Mouse (Mus musculus) kidney, embryonic 16.5 days (tissue): ENCODE data around the gene Esm1. TPM values are rescaled to one million over a fixed set of nuclear protein-coding genes. Genes with fewer than 3 reads are reported as not detected.

ENCODE experiments used
- ATAC-seq: fragments of 200-750 bp; cut with Nextera tagmentation; 2 replicates; pipeline ENCODE4 v1.8.0; 2017; ENCODE audit warnings: moderate TSS enrichment; ENCODE audit not compliant: low FRiP score, low TSS enrichment
- H3K27ac ChIP-seq: fragments of 300-500 bp; sonication (generic); 2 replicates; pipeline ENCODE4 v1.5.1; 2014; ENCODE audit warnings: low read length
- H3K27me3 ChIP-seq: fragments of 300-500 bp; sonication (generic); 2 replicates; pipeline ENCODE4 v1.6.1; 2014; ENCODE audit warnings: low read length, control low read depth, mixed read lengths; ENCODE audit not compliant: insufficient read depth
- H3K36me3 ChIP-seq: fragments of 300-500 bp; sonication (generic); 2 replicates; pipeline ENCODE4 v1.6.1; 2014; ENCODE audit warnings: low read length, control low read depth, mixed read lengths; ENCODE audit not compliant: insufficient read depth
- H3K4me1 ChIP-seq: fragments of 300-500 bp; sonication (generic); 2 replicates; pipeline ENCODE4 v1.6.1; 2014; ENCODE audit warnings: low read length, control low read depth, mixed read lengths; ENCODE audit not compliant: insufficient read depth
- H3K4me2 ChIP-seq: fragments of 300-500 bp; sonication (generic); replicated peaks from 2 replicates; pipeline ENCODE4 v1.6.1; 2014; ENCODE audit warnings: low read depth, low read length
- H3K4me3 ChIP-seq: fragments of 300-500 bp; sonication (generic); 2 replicates; pipeline ENCODE4 v1.5.1; 2014; ENCODE audit warnings: mild to moderate bottlenecking, low read length
- H3K9ac ChIP-seq: fragments of 300-500 bp; sonication (generic); replicated peaks from 2 replicates; pipeline ENCODE4 v1.6.1; 2014; ENCODE audit warnings: low read length
- H3K9me3 ChIP-seq: fragments of 300-500 bp; sonication (generic); 2 replicates; pipeline ENCODE4 v1.6.1; 2016; ENCODE audit warnings: low read length, control low read depth
- WGBS: fragments of 180-500 bp; shearing (Covaris S2); extraction: QIAGEN DNeasy Blood & Tissue Kit; methylation state at CpG from one replicate; pipeline ENCODE4 v1.1.7; 2014; 5-methylcytosine and 5-hydroxymethylcytosine counted together
- polyA plus RNA-seq: library from polyadenylated mRNA; unstranded; fragments of >200 nt; fragmentation: Nextera tagmentation; extraction: Ambion mirVana; gene quantifications from 2 replicates; pipeline ENCODE4 v1.2.1, GENCODE M21; 2015

Esm1 gene
- 8.0 and 9.5 TPM in 2 replicates for polyA plus RNA-seq

DNA sequence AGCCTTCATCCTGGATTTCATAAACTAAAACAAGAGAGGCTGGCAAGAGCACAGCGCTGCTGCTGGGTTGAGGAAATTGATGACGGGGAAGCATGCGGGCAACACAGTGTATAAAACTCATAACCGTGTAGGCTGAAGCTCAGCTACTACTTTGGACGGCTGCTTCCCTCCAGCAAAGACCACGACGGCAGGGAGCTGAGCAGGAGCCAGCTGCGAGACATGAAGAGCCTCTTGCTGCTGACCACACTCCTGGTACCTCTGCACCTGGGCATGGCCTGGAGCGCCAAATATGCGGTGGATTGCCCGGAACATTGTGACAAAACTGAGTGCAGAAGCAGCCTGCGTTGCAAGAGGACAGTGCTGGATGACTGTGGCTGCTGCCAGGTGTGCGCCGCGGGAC lies at the start of gene Esm1:
Gene Esm1 (plus strand): TSS at position 36 of the 400 bp plus-strand sequence.
- no peaks in the 10 kb centered on the region for H3K9me3 ChIP-seq
- H3K4me3 ChIP-seq, result peak within 1 kb of the TSS; percentile 16
- peak within 1 kb of the TSS; percentile 21; the same call in 1 of the 2 replicates for H3K4me2 ChIP-seq
- H3K36me3 ChIP-seq, result no peaks in the 10 kb centered on the region
- WGBS, result 34% methylated on average over 15 of the region's 15 CpGs
- no peak within 1 kb of the TSS for H3K9ac ChIP-seq
- 0 out of 2 replicates have a peak within 1 kb of the TSS, but pooled peaks have one; percentile 13 for H3K27ac ChIP-seq
- no peak for ATAC-seq
- no peaks in the 10 kb centered on the region for H3K4me1 ChIP-seq
- peaks cover 8% of the 10 kb centered on the region for H3K27me3 ChIP-seq

DNA sequence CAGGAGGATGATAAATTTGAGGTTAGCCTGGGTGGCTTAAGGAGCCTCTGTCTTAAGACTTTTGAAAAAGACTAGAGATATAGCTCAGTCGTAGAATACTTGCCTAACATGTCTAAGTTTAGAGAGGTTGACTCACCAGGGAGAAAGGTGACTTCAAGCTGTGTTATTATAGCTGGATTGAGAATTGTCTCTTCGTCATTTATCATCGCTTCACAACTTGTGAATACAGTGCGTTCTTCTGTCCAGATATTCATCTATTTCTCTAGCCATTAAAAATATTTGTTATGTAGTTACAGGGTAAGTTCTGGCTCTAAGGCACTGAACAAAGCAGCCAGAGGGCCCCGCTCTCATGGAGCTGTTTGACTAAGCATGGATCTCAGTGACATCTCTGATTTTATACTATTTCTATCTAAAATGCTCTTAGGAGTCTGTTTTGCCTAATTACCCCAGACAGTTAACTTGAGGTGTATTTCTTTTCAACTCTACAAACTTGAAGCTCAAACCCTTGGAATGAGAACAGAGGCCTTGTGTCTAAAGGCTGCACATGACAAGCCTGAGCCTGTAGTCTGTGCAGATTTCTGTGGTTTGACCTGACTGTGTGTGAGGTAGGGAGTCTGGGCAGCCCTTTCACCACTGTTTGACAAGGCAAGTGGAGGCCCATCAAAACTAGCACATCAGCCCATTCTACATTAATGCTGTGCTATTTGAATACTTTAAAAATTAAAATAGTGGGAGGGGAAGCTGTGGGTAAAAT lies 45.0 kb upstream of the Esm1 start:
- ATAC-seq, result no peak
- Histone ChIP-seq H3K27ac (no peak overlapping the region), H3K4me1 (no peaks in the 10 kb centered on the region), H3K9ac (no peak overlapping the region), H3K9me3 (no peaks in the 10 kb centered on the region), H3K4me2 (no peak overlapping the region), H3K27me3 (no peaks in the 10 kb centered on the region), H3K36me3 (no peaks in the 10 kb centered on the region), H3K4me3 (no peak overlapping the region)
- 84% methylated on average over 5 of the region's 5 CpGs for WGBS

DNA sequence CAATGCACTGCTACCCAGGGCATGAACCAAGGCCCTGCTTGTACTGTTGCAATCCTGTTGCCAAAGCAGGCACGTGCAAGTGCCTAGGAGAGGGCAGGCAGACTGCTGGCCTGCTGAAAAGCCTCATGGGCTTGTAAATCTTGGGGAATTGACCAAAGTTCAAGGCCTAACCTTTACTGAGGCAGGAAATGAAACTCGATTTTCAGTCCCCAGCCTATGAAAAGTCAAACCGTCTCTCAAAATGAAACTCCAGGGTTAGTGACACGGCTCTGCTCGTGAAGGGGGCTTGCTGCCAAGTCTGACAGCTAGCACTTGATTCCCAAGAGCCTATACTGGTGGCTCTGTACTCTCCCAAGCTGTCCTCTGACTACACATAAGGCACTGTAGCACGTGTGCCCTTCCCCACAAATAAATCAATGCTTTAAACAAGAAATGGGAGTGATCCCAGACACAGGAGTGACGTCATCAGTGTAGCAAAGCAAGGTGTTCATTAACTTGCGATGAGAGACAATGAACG lies 41.4 kb upstream of the Esm1 start:
- 43% methylated on average over 9 of the region's 9 CpGs for WGBS
- Histone ChIP-seq H3K4me3 (no peak overlapping the region), H3K4me1 (no peaks in the 10 kb centered on the region), H3K36me3 (no peaks in the 10 kb centered on the region), H3K27ac (no peak overlapping the region), H3K9ac (no peak overlapping the region), H3K27me3 (no peaks in the 10 kb centered on the region), H3K9me3 (no peaks in the 10 kb centered on the region), H3K4me2 (no peak overlapping the region)
- ATAC-seq, result no peak

DNA sequence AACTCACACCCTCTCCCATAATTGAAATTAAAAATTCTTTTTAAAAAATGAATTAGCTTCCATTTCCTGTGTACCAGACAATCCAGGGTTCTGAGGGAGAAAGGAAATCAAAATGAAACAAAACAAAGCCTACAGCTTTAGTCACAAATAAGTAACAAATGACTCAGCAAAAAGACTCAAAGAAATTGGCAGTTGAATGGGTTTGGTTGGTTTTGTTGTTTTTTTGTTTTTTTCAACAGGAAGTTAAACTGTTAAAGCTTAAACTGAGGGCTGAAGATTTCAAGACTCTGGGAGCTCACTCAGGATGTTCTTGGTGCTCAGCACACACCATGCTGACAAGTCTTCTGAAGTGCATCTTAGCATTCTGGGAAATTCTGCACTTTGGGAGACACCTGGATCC lies 39.2 kb upstream of the Esm1 start:
- H3K4me3 ChIP-seq, result no peak overlapping the region
- no peaks in the 10 kb centered on the region for H3K9me3 ChIP-seq
- H3K36me3 ChIP-seq, result no peaks in the 10 kb centered on the region
- ATAC-seq, result no peak
- no peak overlapping the region for H3K9ac ChIP-seq
- no peak overlapping the region for H3K4me2 ChIP-seq
- H3K4me1 ChIP-seq, result no peaks in the 10 kb centered on the region
- H3K27ac ChIP-seq, result no peak overlapping the region
- H3K27me3 ChIP-seq, result no peaks in the 10 kb centered on the region

DNA sequence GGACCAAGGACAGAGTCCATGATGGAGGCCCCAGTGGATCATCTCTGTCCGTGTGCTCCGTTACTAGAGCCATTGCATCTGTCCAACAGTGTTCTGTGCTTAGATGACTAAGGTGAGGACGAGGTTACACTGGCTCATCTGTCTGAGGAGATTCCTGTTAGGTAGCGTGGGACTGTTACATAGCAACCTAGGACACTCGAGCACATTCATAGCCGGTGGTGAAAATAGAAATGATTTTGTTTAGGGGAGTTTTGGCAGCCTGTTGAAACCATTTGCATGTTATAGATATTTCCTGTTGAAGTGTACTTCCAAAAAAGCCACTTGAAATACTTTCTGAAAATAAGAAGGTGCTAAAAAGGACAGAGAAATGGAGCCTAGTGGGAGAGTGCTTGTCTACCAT lies 35.3 kb upstream of the Esm1 start:
- no peak for ATAC-seq
- H3K9me3 ChIP-seq, result no peaks in the 10 kb centered on the region
- no peak overlapping the region for H3K4me3 ChIP-seq
- no peaks in the 10 kb centered on the region for H3K36me3 ChIP-seq
- no peak overlapping the region for H3K9ac ChIP-seq
- H3K4me2 ChIP-seq, result no peak overlapping the region
- 90% methylated on average over 6 of the region's 6 CpGs for WGBS
- H3K4me1 ChIP-seq, result no peaks in the 10 kb centered on the region
- H3K27me3 ChIP-seq, result no peaks in the 10 kb centered on the region
- no peak overlapping the region for H3K27ac ChIP-seq

DNA sequence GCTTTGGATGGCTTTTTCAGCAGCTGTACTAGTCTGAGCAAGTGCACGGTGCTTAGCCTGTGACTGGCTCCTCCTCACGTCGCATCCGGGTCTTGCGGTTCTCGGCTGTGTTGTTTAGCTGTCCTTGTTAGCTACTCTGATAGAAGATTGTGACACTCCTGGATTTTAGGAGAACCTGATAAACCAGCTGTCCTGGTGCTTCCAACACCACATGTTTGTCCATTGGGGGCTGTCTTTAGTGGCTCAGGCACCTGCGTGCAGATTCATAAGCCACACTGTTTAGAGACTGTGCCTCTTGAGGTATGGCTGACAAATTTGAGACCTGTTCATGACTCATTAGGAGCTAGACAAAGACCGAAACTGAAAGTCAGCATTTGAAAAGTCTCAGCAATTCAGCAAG lies 26.1 kb upstream of the Esm1 start:
- Histone ChIP-seq H3K4me2 (no peak overlapping the region), H3K4me3 (no peak overlapping the region), H3K27me3 (no peaks in the 10 kb centered on the region), H3K36me3 (no peaks in the 10 kb centered on the region), H3K9me3 (peaks cover 2% of the 10 kb centered on the region; the same call in 1 of the 2 replicates), H3K4me1 (no peaks in the 10 kb centered on the region), H3K9ac (no peak overlapping the region), H3K27ac (no peak overlapping the region)
- 81% methylated on average over 8 of the region's 8 CpGs for WGBS
- ATAC-seq, result no peak

DNA sequence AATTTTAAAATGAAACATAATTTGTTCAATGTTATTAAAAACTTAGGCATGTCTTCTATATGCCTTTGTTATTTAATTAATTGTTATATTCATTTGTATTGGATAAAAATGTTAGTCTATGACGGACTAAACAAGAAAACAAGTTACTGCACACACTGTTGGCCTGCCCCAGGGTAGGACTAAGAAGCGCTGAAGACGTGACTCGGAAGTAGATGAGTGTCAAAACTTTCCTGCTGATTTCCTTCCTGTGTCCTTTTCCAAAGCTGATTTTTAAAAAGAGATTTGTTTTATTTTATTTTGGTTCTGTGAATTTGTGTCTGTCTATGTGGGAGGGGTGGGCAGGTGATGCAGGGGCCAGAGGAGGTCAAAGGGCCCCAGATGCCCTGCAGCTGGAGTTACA lies 25.7 kb upstream of the Esm1 start:
- Histone ChIP-seq H3K9ac (no peak overlapping the region), H3K9me3 (peaks cover 5% of the 10 kb centered on the region; the same call in 1 of the 2 replicates), H3K4me1 (no peaks in the 10 kb centered on the region), H3K27me3 (no peaks in the 10 kb centered on the region), H3K27ac (no peak overlapping the region), H3K4me2 (no peak overlapping the region), H3K4me3 (no peak overlapping the region), H3K36me3 (no peaks in the 10 kb centered on the region)
- no peak for ATAC-seq
- 87% methylated on average over 4 of the region's 4 CpGs for WGBS

DNA sequence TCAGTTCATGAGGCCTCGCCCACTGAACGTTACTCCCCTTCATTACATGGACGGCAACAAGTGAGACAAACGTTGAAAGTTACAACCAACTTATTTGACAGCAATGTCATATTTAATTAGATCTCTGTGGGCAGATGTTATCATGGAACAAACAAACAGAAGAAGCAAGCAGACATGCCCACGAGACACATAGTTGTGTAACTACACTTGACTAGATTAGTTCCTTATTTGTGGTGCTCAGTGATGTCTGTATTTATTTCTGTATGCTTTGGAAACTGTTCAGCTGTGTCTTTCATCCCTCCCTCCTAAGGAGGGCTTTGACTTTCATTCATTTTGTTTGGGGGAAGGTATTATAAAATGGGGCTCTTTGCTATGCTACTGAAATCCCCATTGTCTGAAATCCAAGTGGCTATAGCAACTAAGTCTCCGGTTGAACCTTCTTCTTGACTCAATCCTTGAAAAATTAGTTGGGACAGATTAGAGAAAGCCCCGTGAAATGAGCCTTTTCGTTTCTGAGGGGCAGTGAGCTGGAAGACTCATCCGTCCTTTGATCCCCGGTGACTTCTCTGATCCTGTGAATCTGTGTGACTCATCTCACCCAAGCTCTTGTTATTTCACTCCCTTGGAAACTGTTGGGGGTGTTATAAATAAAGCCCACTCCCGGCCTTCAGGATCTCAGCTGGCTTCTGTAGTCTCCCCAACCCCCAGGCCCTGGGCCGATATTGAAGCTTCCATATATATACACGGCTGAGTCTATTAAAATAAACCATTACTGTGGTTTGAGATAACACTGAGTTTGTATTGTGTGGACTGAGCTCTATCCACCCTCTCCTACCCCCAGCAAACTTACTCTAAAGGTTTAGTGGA lies 12.4 kb upstream of the Esm1 start:
- Histone ChIP-seq H3K27ac (no peak overlapping the region), H3K4me3 (no peak overlapping the region), H3K4me1 (no peaks in the 10 kb centered on the region), H3K9ac (no peak overlapping the region), H3K36me3 (no peaks in the 10 kb centered on the region), H3K9me3 (no peaks in the 10 kb centered on the region), H3K27me3 (no peaks in the 10 kb centered on the region), H3K4me2 (no peak overlapping the region)
- WGBS, result 62% methylated on average over 13 of the region's 13 CpGs
- ATAC-seq, result no peak

DNA sequence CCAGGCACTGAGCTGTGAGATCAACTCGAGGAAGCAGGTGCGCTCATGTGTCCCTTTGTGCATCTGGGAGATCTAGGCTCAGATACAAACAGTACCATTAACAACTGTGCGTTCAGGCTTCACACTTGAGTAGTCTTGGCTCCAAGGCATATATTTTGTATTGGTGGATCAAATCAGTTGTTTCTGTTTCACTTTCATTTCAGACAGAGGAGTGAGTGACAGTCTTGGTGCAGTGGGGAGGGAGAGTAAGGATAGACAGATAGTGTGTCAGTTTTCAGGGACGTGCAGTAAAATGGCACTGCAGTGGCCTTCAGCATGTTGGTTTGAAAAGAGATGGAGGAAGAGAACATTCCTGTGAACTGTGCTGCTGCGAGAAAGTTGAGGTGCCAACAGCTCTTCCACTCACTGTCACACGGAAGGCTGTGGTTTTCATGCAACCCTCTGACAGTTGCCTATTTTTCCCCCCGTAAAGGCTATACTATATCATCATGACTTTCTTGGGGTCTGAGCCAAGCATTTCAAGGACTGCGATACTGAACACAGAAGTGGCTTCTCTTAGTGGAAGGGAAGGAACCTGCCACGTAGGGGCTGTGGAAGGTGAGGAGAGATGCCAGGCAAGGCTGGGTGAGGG lies 11.5 kb upstream of the Esm1 start:
- no peak overlapping the region for H3K4me3 ChIP-seq
- H3K4me2 ChIP-seq, result no peak overlapping the region
- no peaks in the 10 kb centered on the region for H3K27me3 ChIP-seq
- no peak overlapping the region for H3K9ac ChIP-seq
- no peaks in the 10 kb centered on the region for H3K9me3 ChIP-seq
- H3K36me3 ChIP-seq, result no peaks in the 10 kb centered on the region
- no peaks in the 10 kb centered on the region for H3K4me1 ChIP-seq
- WGBS, result 63% methylated on average over 9 of the region's 9 CpGs
- ATAC-seq, result no peak
- no peak overlapping the region for H3K27ac ChIP-seq
